Mouse (Mus musculus) testis, adult 2 months (tissue): ENCODE results near the gene Nyap2.

Experiments
- CTCF ChIP-seq: fragments of 200-500 bp; IDR thresholded peaks from 2 replicates; pipeline ENCODE4 v1.5.1; 2012; ENCODE audit warnings: low read depth, mild to moderate bottlenecking, inconsistent platforms, low read length, moderate library complexity; ENCODE audit not compliant: control insufficient read depth, insufficient read depth, insufficient replicate concordance
- POLR2A ChIP-seq: fragments of 200-500 bp; IDR thresholded peaks from 2 replicates; pipeline ENCODE4 v1.6.1; 2012; ENCODE audit warnings: low read depth, mild to moderate bottlenecking, inconsistent platforms, low read length, moderate library complexity; ENCODE audit not compliant: control insufficient read depth

- TF ChIP-seq CTCF (no peak), POLR2A (no peak)
Measured at GRCm38 (mm10) chr1:81062811-81063210, 13.9 kb upstream of the Nyap2 start.
